Mouse (Mus musculus) lung, adult 2 months (tissue): ENCODE data around the gene Ablim1. TPM values are rescaled to one million over a fixed set of nuclear protein-coding genes. Genes with fewer than 3 reads are reported as not detected.
A peak's percentile ranks its signal among the peaks of the same experiment; 100 is the strongest.

Experiments used
- DNase-seq: peaks from one replicate; pipeline ENCODE4 v3.0.0; 2022
- H3K4me1 ChIP-seq: fragments of 200-500 bp; 2 replicates; pipeline ENCODE4 v1.6.1; 2011; ENCODE audit warnings: low read length; ENCODE audit not compliant: control insufficient read depth, insufficient read depth
- H3K4me3 ChIP-seq: fragments of 200-500 bp; replicated peaks from 2 replicates; pipeline ENCODE3; 2011; ENCODE audit warnings: low read depth, mild to moderate bottlenecking, control low read depth, low read length; ENCODE audit errors: extremely low read depth
- CTCF ChIP-seq: fragments of 200-500 bp; IDR thresholded peaks from 2 replicates; pipeline ENCODE4 v1.5.1; 2011; ENCODE audit warnings: mild to moderate bottlenecking, low read length, control low read depth; ENCODE audit not compliant: insufficient read depth
- POLR2A ChIP-seq: fragments of 200-500 bp; IDR thresholded peaks from 2 replicates; pipeline ENCODE4 v1.6.1; 2011; ENCODE audit warnings: low read depth, mild to moderate bottlenecking, control low read depth, low read length, borderline replicate concordance; ENCODE audit errors: extremely low read depth
- WGBS: fragments of 180-500 bp; shearing (Covaris S2); methylation state at CpG from one replicate; pipeline ENCODE4 v1.1.7; 2018; 5-methylcytosine and 5-hydroxymethylcytosine counted together
- polyA plus RNA-seq: library from polyadenylated mRNA; depleted of rRNA; stranded (reverse); fragments of >200 nt; gene quantifications from 2 replicates; pipeline ENCODE4 v1.2.3, GENCODE M21; 2012

The Ablim1 gene
- polyA plus RNA-seq, 1 experiment = 71.3 TPM

DNA sequence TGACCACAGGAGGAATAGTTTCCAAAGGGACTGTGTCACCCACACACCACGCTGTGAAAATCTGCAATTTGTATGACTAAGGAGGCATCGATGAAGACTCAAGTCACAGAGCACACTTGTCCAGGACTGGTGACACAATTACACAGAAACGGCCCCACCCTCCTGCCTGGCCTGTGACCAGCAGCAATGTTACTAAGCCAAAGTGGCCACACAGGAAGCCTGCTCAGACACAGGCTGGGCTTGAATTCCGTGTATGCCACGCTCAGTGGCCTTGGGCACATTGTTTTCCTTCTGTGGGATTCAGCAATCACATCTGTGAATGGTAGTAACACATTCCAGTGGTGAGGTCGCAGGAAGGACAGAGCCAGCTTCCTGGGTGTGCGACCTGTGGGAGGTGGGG is 110.6 kb downstream of the Ablim1 start:
- peak; percentile 56 for DNase-seq
- 17% methylated on average over 7 of the region's 7 CpGs for WGBS
- no peak for TF ChIP-seq CTCF
- TF ChIP-seq POLR2A = no peak
- no peak overlapping the region for H3K4me3 ChIP-seq
- peaks cover 32% of the 10 kb centered on the region for H3K4me1 ChIP-seq

DNA sequence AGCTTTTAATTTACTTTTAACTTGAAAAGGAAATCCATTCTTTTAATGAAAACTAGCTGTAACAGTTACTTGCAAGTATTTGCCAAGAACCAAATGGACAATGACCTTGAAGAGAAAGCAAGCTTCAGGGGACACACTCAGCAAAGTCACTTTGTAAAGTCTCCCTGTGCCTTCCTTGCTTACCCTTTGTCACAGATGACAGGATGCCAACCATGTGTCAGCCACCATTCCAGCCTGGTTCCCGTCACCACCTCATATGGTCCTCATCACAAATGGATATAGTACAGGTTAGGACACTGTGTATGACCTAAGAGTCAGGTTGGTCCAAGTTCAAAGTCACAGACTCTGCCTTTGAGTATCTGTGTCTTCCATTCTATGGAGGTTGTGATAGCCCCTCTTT is 112.2 kb downstream of the Ablim1 start:
- TF ChIP-seq CTCF (no peak), POLR2A (no peak)
- no peak for DNase-seq
- no peak overlapping the region for H3K4me3 ChIP-seq
- WGBS = 84% methylated on average over 1 of the region's 1 CpGs
- peaks cover 38% of the 10 kb centered on the region for H3K4me1 ChIP-seq

DNA sequence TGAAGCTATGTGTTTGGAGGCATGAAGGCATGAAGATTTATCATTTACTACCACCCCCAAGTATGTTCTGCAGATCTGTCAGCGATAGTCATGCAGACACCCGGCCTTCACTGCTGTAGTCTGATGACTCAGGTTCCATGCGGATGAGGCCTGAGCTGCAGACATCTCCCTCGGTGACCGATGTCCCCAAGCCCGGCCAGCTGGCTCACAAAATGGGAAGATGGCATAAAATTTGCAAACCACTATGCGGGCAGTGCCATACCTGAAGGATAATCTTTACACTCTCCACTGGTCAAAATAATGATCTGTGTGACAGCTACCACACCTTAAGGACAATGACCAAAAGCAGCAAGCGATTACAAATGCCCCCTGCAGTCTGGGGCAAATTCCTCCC is 113.6 kb downstream of the Ablim1 start:
- H3K4me3 ChIP-seq = no peak overlapping the region
- TF ChIP-seq CTCF = no peak
- 74% methylated on average over 8 of the region's 8 CpGs for WGBS
- DNase-seq = no peak
- peaks cover 38% of the 10 kb centered on the region for H3K4me1 ChIP-seq

DNA sequence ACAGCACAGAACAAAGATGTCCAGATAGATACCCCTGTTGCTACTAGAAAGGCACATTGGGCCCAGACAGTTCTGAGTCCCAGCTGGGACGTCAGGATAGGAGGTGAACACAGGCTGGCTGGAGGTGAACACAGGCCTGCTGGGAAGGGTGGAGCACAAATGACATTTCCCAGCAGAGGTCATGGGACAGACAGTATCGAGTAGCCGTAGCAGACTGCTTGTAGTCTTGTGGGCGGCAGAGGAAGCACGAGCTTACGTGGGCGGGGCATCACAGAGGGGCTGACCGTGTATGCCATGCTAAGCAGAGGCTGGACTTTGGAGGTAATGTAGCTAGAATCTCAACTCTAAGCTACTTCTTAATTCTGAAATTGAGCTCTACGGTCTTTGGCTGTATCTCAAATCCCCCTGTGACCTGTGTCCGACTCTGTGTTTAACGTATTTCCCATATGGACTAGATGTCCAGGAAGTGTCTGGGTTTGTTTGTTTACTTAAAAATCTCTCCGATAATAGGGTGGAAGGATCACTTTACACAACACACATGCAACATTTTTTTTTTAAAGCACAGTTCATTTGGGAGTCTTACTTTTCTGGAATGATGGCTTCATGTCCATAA is 114.1 kb downstream of the Ablim1 start:
- 40% methylated on average over 12 of the region's 12 CpGs for WGBS
- no peak for DNase-seq
- no peak overlapping the region for H3K4me3 ChIP-seq
- H3K4me1 ChIP-seq = peaks cover 38% of the 10 kb centered on the region
- TF ChIP-seq POLR2A = no peak
- TF ChIP-seq CTCF = no peak

DNA sequence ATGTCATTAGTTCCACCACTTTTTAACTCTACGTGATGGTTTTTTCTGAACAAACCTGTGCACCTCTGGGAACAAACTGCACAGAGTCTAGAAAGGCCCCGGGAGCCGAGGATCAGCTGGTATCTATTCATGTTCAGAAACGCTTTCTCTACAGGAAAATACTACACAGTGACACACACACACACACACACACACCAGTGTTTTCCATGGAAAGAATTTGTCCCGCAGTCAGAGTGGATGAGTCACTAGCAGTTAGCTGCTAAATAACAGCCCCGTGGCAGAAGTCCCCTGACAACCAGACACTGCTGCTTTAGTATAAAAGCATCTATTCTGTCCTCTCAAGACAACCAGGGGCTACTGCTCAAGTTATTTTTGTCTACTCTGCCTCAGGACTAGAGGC is 115.4 kb downstream of the Ablim1 start:
- Histone ChIP-seq H3K4me3 (no peak overlapping the region), H3K4me1 (peaks cover 36% of the 10 kb centered on the region)
- no peak for TF ChIP-seq CTCF
- TF ChIP-seq POLR2A = no peak
- WGBS = 44% methylated on average over 6 of the region's 6 CpGs
- no peak for DNase-seq

DNA sequence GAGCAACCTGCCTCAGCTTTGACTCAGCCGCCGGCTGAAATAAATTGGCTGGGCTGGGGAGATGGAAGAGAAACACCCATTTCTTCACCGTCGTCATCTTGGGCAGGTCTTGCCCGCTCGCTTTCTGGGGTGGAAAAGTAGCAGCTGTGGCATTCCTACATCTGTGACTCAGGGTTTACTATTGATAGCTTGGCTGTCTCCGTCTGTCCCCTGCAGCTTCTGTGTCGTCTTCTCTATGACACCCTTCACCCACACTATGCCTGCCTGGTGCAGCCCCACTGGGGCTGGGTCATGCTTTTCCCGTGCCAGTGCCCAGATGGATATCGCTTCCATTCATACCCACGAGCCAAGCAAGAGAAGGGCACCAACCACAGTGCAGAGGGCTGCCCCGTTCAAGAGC is 116.2 kb downstream of the Ablim1 start:
- H3K4me1 ChIP-seq = peaks cover 28% of the 10 kb centered on the region
- no peak for DNase-seq

DNA sequence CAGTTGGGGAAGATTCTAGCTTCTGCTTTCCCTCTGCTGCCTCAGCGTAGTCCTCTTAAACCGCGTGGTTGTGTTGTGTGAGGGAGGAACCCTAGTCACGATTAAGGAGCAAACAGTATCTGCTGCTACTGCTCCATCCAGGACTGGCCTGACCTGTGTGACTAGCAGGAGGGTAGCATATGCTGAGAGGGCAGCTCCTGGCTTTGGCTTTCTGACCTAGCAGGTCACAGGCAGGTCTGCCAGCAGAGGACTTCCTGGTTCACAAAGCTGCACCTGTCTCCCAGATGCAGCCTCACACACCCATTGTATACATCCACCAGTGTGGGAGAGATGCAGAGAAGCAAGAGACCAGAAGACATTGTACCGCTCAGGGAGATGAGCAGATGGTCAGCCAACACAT is 116.7 kb downstream of the Ablim1 start:
- no peak for DNase-seq
- WGBS = 29% methylated on average over 5 of the region's 5 CpGs
- no peak overlapping the region for H3K4me3 ChIP-seq
- peaks cover 25% of the 10 kb centered on the region for H3K4me1 ChIP-seq
- no peak for TF ChIP-seq CTCF
- no peak for TF ChIP-seq POLR2A

More for the DNA sequence above, 116.2 kb downstream of the Ablim1 start:
- H3K4me3 ChIP-seq = no peak overlapping the region
- no peak for TF ChIP-seq CTCF
- TF ChIP-seq POLR2A = no peak
- 51% methylated on average over 12 of the region's 12 CpGs for WGBS

DNA sequence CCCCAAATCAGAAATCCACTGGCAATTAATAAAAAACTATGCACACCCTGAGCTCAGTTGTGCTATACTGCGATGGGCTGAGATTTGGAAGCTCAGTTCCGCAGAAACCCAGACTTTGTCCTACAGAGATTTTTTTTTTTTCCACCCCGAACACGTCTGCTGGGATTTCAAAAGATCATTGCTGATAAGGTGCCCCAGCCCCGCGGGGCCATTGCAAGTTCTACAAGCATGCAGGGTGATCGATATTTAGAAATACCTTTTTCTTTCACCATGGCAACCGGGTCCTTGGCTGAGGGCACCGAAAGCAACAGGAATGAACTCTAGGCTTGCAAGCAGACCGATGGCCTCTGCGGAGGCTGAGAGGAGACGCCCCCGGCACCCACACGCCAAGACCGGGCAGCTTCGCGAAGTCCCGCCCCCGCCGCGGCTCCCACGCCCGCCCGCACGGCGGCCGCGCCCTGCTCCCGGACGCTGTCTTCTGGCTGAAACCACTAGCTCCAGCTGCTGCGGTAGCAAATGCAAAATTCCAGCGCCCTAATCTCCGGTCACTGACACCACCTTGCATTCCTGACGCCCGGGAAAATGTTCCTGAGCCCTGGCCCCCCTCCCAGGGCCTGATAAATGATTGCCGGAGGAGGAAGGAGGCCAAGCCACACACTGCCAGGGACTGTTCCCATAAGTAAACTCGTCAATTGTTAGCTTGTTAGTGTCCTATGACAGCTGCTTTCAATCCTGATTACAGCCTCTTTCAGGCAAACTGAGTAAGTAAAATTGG is 117.5 kb downstream of the Ablim1 start:
- peak overlapping the region; percentile 91 for H3K4me3 ChIP-seq
- WGBS = under 1% methylated on average over 37 of the region's 37 CpGs
- no peak for TF ChIP-seq CTCF
- peak; percentile 3; the same call in 1 of the 2 replicates for TF ChIP-seq POLR2A
- DNase-seq = peak; percentile 80
- H3K4me1 ChIP-seq = peaks cover 25% of the 10 kb centered on the region

DNA sequence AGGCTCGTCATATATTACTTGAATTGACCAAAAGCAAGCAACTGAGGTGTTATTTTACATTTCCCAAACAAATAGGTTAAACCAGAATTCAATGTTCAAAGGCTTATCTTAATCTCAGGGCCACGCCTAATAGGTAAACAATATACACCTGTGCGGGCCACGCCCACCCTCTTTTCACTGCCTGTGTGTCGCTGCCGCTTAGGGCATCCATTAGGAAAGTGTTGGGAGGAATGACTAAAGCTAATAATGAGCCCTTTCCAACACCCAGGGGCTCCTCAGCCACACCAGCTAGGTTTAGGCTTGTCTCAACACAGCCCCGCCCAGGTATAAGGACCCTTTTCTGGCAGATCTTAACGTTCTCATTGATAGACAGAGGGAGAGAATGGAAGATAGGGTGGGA is 118.1 kb downstream of the Ablim1 start:
- Histone ChIP-seq H3K4me3 (peak overlapping the region; percentile 12), H3K4me1 (peaks cover 21% of the 10 kb centered on the region)
- TF ChIP-seq POLR2A = no peak
- no peak for TF ChIP-seq CTCF
- 28% methylated on average over 8 of the region's 8 CpGs for WGBS
- no peak for DNase-seq

DNA sequence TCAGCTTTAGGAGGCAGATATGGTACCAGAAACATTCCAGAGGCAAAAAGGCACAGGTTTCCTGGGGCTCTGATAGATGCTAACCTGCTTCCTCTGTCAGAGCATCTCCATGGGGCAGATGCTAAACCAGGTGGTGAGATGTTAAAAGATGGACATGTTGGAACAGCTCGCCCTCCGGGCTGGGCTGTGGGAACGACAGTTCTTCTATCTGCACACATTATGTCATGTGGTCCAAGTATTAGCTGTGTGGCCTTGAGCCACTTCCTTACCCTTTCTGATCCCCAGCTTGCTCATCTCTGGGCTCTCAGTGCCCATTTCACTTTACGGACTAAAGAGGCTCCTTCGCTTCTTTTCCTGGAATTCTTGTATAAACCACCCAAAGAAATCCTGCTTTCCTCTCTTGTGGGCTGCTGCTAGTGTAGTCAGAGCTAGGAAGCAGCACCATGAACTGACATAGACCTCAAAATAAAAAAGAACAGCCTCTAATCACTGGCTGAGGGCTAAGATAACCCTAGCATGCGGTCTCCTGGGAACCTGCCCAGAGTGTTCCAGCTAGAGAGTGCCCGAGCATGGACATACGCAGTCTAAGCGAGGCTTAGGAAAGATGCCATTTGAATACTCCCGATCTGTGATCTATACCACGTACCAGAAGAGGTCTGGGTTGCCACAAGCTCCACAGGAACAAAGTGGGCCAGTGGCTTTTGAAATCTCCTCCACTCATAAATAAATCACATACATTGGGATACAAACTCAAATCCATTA is 119.4 kb downstream of the Ablim1 start:
- 78% methylated on average over 11 of the region's 11 CpGs for WGBS
- peaks cover 12% of the 10 kb centered on the region for H3K4me1 ChIP-seq
- DNase-seq = no peak
- no peak overlapping the region for H3K4me3 ChIP-seq
- TF ChIP-seq CTCF (no peak), POLR2A (no peak)
